Mouse (Mus musculus): ENCODE measurements around the gene Ehf. TPM values are rescaled to one million over a fixed set of nuclear protein-coding genes. Genes with fewer than 3 reads are reported as not detected.

Gene Ehf
- 57.5 TPM for polyA plus RNA-seq (2014; fragmentation: Illumina TruSeq; extraction: RNeasy Lipid Tissue Mini Kit (QIAGEN cat#74804))

DNA sequence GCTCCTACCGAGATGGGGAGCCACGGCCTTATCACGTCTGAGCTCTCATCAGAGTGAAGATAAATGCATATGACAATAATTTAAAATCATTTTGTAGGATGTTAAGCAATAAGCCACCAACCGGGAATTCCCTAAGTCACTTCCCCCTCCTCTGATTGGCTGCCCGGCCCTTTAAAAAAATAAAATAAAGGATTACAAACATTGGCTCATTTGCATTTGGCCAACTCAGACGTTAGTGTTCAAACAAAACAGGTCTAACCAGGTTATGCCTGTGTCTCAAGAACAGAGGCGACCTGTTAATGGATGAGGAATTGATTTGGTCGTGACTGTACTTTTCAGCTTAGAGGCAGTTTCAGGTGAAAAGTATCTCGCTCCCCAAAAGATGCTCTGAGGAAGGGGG, at the start of gene Ehf:
Ehf (minus strand) TSS at position 147 of the 400 bp plus-strand sequence.

Other genes with a start within 250 kb of the Ehf start
- gene Pdhx, start 229.8 kb downstream of the Ehf start, polyA plus RNA-seq (2014; fragmentation: Illumina TruSeq; extraction: RNeasy Lipid Tissue Mini Kit (QIAGEN cat#74804)): 34.6 TPM
- gene Apip, start 229.6 kb downstream of the Ehf start, polyA plus RNA-seq (2014; fragmentation: Illumina TruSeq; extraction: RNeasy Lipid Tissue Mini Kit (QIAGEN cat#74804)): 33.1 TPM
- gene Elf5, start 108.4 kb upstream of the Ehf start, polyA plus RNA-seq (2014; fragmentation: Illumina TruSeq; extraction: RNeasy Lipid Tissue Mini Kit (QIAGEN cat#74804)): 0.40 TPM
- gene Cat, start 181.9 kb upstream of the Ehf start, polyA plus RNA-seq (2014; fragmentation: Illumina TruSeq; extraction: RNeasy Lipid Tissue Mini Kit (QIAGEN cat#74804)): 222 TPM